Mouse (Mus musculus) gastrocnemius, postnatal 4 days (tissue): ENCODE results near the gene U2af1. TPM values are rescaled to one million over a fixed set of nuclear protein-coding genes. Genes with fewer than 3 reads are reported as not detected.
"Not testable (repeated sequence)": the region's sequence is repeated elsewhere in the genome, so short reads cannot be mapped to it uniquely, and the experiment has no call there.

ENCODE experiments used
- DNase-seq, 2 experiments: peaks; one replicate each; pipeline ENCODE4 v3.0.0; 2021 to 2022; ENCODE audit warnings: low spot score in 2 of 2, mixed read lengths in 2 of 2
- total RNA-seq, 2 experiments: library from RNA; stranded (reverse); gene quantifications; 2 replicates each; pipeline ENCODE4 v1.2.3; 2021

The U2af1 gene
- total RNA-seq, 2 experiments from 2014 or later: 154 to 181 TPM

- DNase-seq: no peak
Measured at GRCm38 (mm10) chr17:31631081-31631800, 27.5 kb downstream of the U2af1 start.

- DNase-seq: no peak
Measured at GRCm38 (mm10) chr17:31627961-31628360, 30.7 kb downstream of the U2af1 start.

GRCm38 (mm10) chr17:31623101-31623500, 35.6 kb downstream of the U2af1 start:
- no peak for DNase-seq

- DNase-seq: no peak
Measured at GRCm38 (mm10) chr17:31613086-31613755, 45.5 kb downstream of the U2af1 start.

- DNase-seq: no peak
Measured at GRCm38 (mm10) chr17:31609895-31610294, 48.8 kb downstream of the U2af1 start.

GRCm38 (mm10) chr17:31609173-31609572, 49.5 kb downstream of the U2af1 start:
- DNase-seq: not testable (repeated sequence)

- no peak for DNase-seq
Measured at GRCm38 (mm10) chr17:31607256-31607951, 51.3 kb downstream of the U2af1 start.

- no peak for DNase-seq
Measured at GRCm38 (mm10) chr17:31606424-31606823, 52.3 kb downstream of the U2af1 start.

GRCm38 (mm10) chr17:31598593-31598992, 60.1 kb downstream of the U2af1 start:
- no peak for DNase-seq

GRCm38 (mm10) chr17:31597957-31598356, 60.7 kb downstream of the U2af1 start:
- DNase-seq: no peak

Other genes with a start within 250 kb of the U2af1 start
- gene Wdr4, start 138.9 kb downstream of the U2af1 start, total RNA-seq: 10 to 100 TPM; 14.2 TPM
- gene Ndufv3, start 138.8 kb downstream of the U2af1 start, total RNA-seq: 100 to 1,000 TPM; 385 to 388 TPM
- 10 to 100 TPM; 22.5 to 28.9 TPM for gene Pknox1, start 94.2 kb downstream of the U2af1 start, total RNA-seq
- gene Cbs, start 21.7 kb downstream of the U2af1 start, total RNA-seq: 1 to 10 TPM in 1 of 2 experiments, under 1 TPM in 1; 0.64 to 1.4 TPM
- gene Cryaa, start 18.9 kb upstream of the U2af1 start, total RNA-seq: not detected
- 10 to 100 TPM; 80.3 to 83.2 TPM for gene Sik1, start 196.9 kb upstream of the U2af1 start, total RNA-seq